Mouse (Mus musculus) right cerebral cortex, postnatal 14 days (tissue): ENCODE results near the gene Olfr1161.
"Not testable (repeated sequence)": the region's sequence is repeated elsewhere in the genome, so short reads cannot be mapped to it uniquely, and the experiment has no call there.

Experiments used
- DNase-seq: peaks from one replicate; pipeline ENCODE4 v3.0.0; 2022

The Olfr1161 gene

GRCm38 (mm10) chr2:88022474-88022873 is at the start of gene Olfr1161:
Gene Olfr1161, plus strand, starts transcription at chr2:88022774.
- not testable (repeated sequence) for DNase-seq

GRCm38 (mm10) chr2:87974563-87974962 is 48.0 kb upstream of the Olfr1161 start, which contains the start of gene Olfr74:
Gene Olfr74, minus strand, starts transcription at chr2:87974663.
- DNase-seq = no peak

- DNase-seq = no peak
Observed at GRCm38 (mm10) chr2:87989813-87990212, 32.8 kb upstream of the Olfr1161 start, which contains the start of gene Olfr1158. Gene Olfr1158, plus strand, starts transcription at chr2:87990113.

GRCm38 (mm10) chr2:88007515-88008318 is 14.9 kb upstream of the Olfr1161 start, which contains the start of gene Olfr1160:
Gene Olfr1160, minus strand, starts transcription at chr2:88008268.
- DNase-seq = no peak

GRCm38 (mm10) chr2:88037599-88037998 is 15.0 kb downstream of the Olfr1161 start, which contains the start of gene Olfr73:
Gene Olfr73, minus strand, starts transcription at chr2:88037699.
- no peak for DNase-seq

- no peak for DNase-seq
Observed at GRCm38 (mm10) chr2:88051029-88051428, 28.5 kb downstream of the Olfr1161 start, which contains the start of gene Olfr1162. Gene Olfr1162, minus strand, starts transcription at chr2:88051129.

GRCm38 (mm10) chr2:88063587-88063986 is 41.0 kb downstream of the Olfr1161 start:
- DNase-seq = no peak

- DNase-seq = no peak
Observed at GRCm38 (mm10) chr2:88071730-88072129, 49.2 kb downstream of the Olfr1161 start, which contains the start of gene Olfr1163. Gene Olfr1163, minus strand, starts transcription at chr2:88071830.
